Mouse (Mus musculus) C2C12 (cell line): ENCODE results near the gene Syt1. TPM values are rescaled to one million over a fixed set of nuclear protein-coding genes. Genes with fewer than 3 reads are reported as not detected.

Experiments used
- H3K27me3 ChIP-seq: one replicate; pipeline ENCODE4 v1.6.1; 2011; ENCODE audit not compliant: control insufficient read depth, insufficient read depth, insufficient read length
- H3K36me3 ChIP-seq: one replicate; pipeline ENCODE4 v1.6.1; 2011; ENCODE audit not compliant: control insufficient read depth, insufficient read depth
- H3K4me3 ChIP-seq: one replicate; pipeline ENCODE4 v1.5.1; 2011; ENCODE audit warnings: mild to moderate bottlenecking, control low read depth; ENCODE audit not compliant: poor library complexity, insufficient read depth, severe bottlenecking
- H3K79me2 ChIP-seq: one replicate; pipeline ENCODE4 v1.6.1; 2011; ENCODE audit not compliant: control insufficient read depth, insufficient read depth
- H3K79me3 ChIP-seq: one replicate; pipeline ENCODE4 v1.6.1; 2011; ENCODE audit warnings: low read depth, control low read depth
- H3ac ChIP-seq: one replicate; pipeline ENCODE3; 2011; ENCODE audit warnings: low read depth; ENCODE audit not compliant: control insufficient read depth, insufficient read length
- CEBPB ChIP-seq: IDR thresholded peaks from one replicate; pipeline ENCODE4 v1.6.1; 2011; ENCODE audit warnings: low read depth, mild to moderate bottlenecking, control low read depth, moderate library complexity
- CTCF ChIP-seq: IDR thresholded peaks from one replicate; pipeline ENCODE4 v1.5.1; 2011; ENCODE audit not compliant: control insufficient read depth, insufficient read depth, insufficient read length
- FOSL1 ChIP-seq: IDR thresholded peaks from one replicate; pipeline ENCODE4 v1.8.0; 2011; ENCODE audit warnings: mild to moderate bottlenecking, low read length; ENCODE audit not compliant: poor library complexity, insufficient read depth, severe bottlenecking
- MAX ChIP-seq: IDR thresholded peaks from one replicate; pipeline ENCODE4 v1.6.1; 2011; ENCODE audit warnings: mild to moderate bottlenecking, control low read depth
- MYOD1 ChIP-seq: IDR thresholded peaks from one replicate; pipeline ENCODE4 v1.6.1; 2011; ENCODE audit warnings: low read depth; ENCODE audit not compliant: control insufficient read depth, insufficient read length
- MYOG ChIP-seq: IDR thresholded peaks from one replicate; pipeline ENCODE4 v1.6.1; 2011; ENCODE audit not compliant: control insufficient read depth, insufficient read length; ENCODE audit errors: extremely low read depth
- USF1 ChIP-seq: IDR thresholded peaks from one replicate; pipeline ENCODE4 v1.6.1; 2011; ENCODE audit warnings: low read depth, mild to moderate bottlenecking, control low read depth, moderate library complexity
- polyA plus RNA-seq: library from polyadenylated mRNA; unstranded; fragments of >200 nt; fragmentation: generic; extraction: Trizol; gene quantifications from one replicate; pipeline ENCODE4 v1.2.1, GENCODE M21; 2012; ENCODE audit warnings: missing spikeins

The Syt1 gene
- polyA plus RNA-seq, 1 experiment, result 0.09 TPM

DNA sequence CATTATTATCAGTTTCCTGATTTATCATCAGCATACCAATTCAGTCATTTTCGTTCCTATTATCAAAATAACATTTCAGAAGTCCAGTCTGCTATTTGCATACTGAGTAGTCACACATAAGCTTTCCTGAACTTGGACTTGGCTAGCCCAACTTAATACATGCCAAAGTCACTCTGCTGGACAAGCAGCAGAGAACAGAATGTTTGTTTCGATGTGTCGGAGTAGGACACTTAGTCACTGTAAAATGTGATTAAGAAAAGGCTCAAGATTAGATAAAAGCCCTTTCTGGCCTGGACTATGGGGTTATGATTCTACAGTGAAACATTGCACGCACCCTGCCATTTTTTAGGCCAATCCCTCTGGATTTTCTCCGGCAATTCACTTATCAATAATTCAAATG is 114.3 kb downstream of the Syt1 start:
- no peak for TF ChIP-seq CEBPB
- TF ChIP-seq MYOG, result no peak
- no peak for TF ChIP-seq CTCF
- TF ChIP-seq USF1, result no peak
- TF ChIP-seq MYOD1, result no peak
- TF ChIP-seq MAX, result no peak
- TF ChIP-seq FOSL1, result no peak
- Histone ChIP-seq H3K36me3 (no peaks in the 10 kb centered on the region), H3ac (no peak overlapping the region), H3K79me3 (no peaks in the 10 kb centered on the region), H3K4me3 (no peak overlapping the region), H3K79me2 (no peaks in the 10 kb centered on the region), H3K27me3 (no peaks in the 10 kb centered on the region)

DNA sequence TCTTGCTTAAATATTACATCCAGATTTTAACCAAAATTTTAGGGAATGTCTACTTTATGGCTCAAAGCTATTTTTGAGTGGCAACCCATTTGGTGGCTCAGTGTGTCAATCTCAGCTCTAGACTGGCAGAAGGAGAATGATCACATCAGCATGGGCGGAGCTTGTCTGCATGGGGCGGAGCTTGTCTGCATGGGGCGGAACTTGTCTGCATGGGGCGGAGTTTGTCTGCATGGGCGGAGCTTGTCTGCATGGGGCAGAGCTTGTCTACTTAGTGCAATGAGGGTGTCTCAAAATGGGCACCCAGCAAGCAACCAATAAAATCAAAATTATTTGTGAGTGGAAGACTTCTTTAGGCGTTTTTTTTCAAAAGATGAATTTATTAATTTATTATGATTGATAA is 117.5 kb downstream of the Syt1 start:
- Histone ChIP-seq H3K36me3 (no peaks in the 10 kb centered on the region), H3K4me3 (no peak overlapping the region), H3K79me2 (no peaks in the 10 kb centered on the region), H3K79me3 (no peaks in the 10 kb centered on the region), H3K27me3 (no peaks in the 10 kb centered on the region), H3ac (no peak overlapping the region)
- TF ChIP-seq MYOD1, result no peak
- no peak for TF ChIP-seq USF1
- no peak for TF ChIP-seq CEBPB
- no peak for TF ChIP-seq MYOG
- no peak for TF ChIP-seq FOSL1
- no peak for TF ChIP-seq CTCF
- TF ChIP-seq MAX, result no peak

DNA sequence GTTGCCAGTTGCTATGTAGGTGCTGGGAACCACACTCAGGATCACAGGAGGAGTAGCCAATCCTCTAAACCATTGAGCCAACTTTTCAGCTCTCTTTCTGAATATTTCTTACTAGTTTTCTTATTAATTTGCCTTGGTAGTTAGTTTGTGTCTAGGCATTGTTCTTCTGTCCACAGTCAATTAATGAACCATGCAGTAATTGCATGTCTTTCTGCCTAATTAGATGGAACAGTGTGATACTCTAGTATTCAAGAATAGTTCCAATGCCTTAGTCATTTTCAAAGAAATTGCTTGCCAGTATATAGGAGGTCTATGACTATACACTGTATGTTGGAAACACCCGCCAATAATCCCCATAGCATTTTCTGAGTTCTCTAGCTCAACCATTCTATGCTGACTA is 118.3 kb downstream of the Syt1 start:
- no peaks in the 10 kb centered on the region for H3K79me2 ChIP-seq
- no peaks in the 10 kb centered on the region for H3K27me3 ChIP-seq
- no peaks in the 10 kb centered on the region for H3K36me3 ChIP-seq
- H3K79me3 ChIP-seq, result no peaks in the 10 kb centered on the region
- no peak for TF ChIP-seq MYOG
- no peak for TF ChIP-seq USF1
- TF ChIP-seq FOSL1, result no peak
- no peak for TF ChIP-seq MAX
- no peak for TF ChIP-seq CTCF
- TF ChIP-seq MYOD1, result no peak
- TF ChIP-seq CEBPB, result no peak
- H3ac ChIP-seq, result no peak overlapping the region
- H3K4me3 ChIP-seq, result no peak overlapping the region

DNA sequence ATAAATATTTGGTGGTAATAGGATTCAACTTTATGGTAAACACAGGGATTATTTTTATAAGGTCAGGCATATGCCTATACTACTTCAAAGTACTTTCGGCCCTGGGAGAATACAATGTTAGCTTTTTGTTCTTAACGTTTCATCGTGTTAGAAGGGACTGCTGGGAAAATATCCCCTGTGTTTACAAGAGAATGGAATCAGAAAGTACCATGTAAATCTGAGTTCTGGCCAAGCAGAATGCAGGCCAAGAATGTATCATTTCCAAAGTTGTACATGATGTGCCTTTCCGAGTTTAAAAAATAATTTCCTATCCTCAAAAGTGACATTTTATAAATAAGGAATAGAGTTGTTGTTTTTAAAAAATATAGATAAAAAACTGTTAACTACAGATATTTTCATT is 121.7 kb downstream of the Syt1 start:
- Histone ChIP-seq H3ac (no peak overlapping the region), H3K27me3 (no peaks in the 10 kb centered on the region), H3K79me3 (no peaks in the 10 kb centered on the region), H3K79me2 (no peaks in the 10 kb centered on the region), H3K4me3 (no peak overlapping the region), H3K36me3 (no peaks in the 10 kb centered on the region)
- TF ChIP-seq MYOG, result no peak
- no peak for TF ChIP-seq MYOD1
- no peak for TF ChIP-seq CTCF
- no peak for TF ChIP-seq CEBPB

DNA sequence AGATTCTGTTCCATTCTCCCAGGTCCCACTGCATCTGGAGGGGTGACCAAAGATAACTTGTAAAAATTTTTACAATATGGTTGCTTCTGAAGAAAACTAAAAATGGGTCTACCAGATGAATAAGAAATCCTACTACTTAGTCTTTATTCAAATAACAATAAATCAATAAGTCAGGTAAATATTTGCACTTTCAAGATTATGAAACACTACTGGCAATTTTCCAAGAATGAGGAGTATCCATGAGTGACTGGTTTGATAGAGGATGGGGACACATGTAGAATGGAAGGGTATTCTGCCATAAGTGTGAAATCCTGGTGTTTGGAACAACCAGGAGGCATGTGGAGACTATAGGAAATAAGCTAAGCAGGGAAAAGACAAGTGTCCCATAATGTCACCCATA is 124.0 kb downstream of the Syt1 start:
- no peak overlapping the region for H3K4me3 ChIP-seq
- no peak overlapping the region for H3ac ChIP-seq
- no peaks in the 10 kb centered on the region for H3K36me3 ChIP-seq
- H3K79me3 ChIP-seq, result no peaks in the 10 kb centered on the region
- H3K27me3 ChIP-seq, result no peaks in the 10 kb centered on the region
- TF ChIP-seq CEBPB (no peak), FOSL1 (no peak), CTCF (no peak), MAX (no peak), MYOG (no peak), MYOD1 (no peak), USF1 (no peak)
- H3K79me2 ChIP-seq, result no peaks in the 10 kb centered on the region

DNA sequence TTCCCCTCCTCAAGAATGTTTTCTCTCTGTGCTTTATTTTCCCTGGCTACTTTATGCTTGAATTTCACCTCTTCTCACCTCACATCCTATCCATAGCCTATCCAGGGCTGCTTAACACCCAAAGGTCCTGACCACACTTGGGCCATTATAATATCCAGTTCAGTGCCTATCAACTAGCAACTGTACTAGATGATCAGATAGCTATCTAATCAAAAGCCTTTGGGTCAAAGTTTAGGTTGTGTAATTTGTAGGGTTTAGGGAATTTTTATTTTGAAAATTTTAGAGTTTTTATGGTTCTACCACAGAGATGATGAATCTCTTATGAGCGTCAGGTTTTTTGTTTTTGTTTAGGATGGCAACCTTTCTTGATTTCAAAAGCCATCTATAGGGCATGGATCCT is 125.0 kb downstream of the Syt1 start:
- Histone ChIP-seq H3K4me3 (no peak overlapping the region), H3K79me3 (no peaks in the 10 kb centered on the region), H3ac (no peak overlapping the region), H3K27me3 (no peaks in the 10 kb centered on the region), H3K36me3 (no peaks in the 10 kb centered on the region), H3K79me2 (no peaks in the 10 kb centered on the region)
- TF ChIP-seq CTCF (no peak), MYOD1 (no peak)
